22 mouse cellular contexts compared by ENCODE assay signal in the genomic region with DNA sequence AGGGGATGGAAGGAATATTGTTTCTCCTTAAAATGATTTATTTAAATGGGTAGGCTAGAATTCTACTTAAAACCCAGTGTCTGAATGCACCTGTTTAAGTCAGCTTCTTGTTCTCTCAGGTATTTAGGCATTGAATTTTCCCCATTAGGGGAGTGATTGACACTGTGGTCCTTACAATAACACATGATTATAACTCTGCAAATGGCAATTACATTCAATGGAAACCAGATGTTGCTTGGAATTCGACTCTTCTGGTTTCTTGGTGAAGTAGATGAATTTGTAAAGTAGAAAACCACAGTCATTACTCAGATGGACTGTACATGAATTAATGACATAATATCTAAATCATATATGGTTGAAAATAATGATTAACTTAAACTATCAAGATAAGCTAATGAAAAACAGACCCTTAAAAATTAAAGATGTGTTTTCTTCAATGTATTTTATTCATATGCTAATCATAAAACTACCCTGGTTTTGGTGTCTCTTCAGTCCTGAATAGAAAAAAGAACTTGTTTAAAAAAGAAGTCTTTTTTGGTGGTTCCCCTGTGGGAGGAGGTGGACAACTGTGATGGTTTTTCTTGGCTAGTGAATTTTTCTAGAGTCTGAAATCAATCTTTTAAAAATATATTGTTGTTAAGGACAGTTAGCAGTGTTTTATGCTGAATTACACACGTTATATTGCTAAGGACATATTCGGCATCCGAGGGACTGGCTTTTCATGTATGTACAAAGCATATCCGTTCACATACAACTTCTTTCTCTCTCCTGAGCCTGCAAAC.
DNase-seq lines count a peak whose midpoint lies in the region; ATAC-seq lines count a peak whose summit lies in the region.
"Had no signal": no experiment of that assay in that cellular context is flagged by ENCODE, and none has a peak within 500 bp of the region (broad histone marks: within the 10 kb centered on the region; RNA-seq: fewer than 3 reads in every experiment).

No protein-coding gene starts in this region.

- no peak for DNase-seq in frontal cortex, postnatal 10 days (ENCODE audit: low spot score in 2 of 2)
- DNase-seq in embryonic facial prominence, embryonic 14.5 days (ENCODE audit: low spot score): peak; percentile 83
- DNase-seq in layer of hippocampus, adult 11-12 months (ENCODE audit: low spot score): no peak
- DNase-seq in layer of hippocampus, adult 18-20 months (ENCODE audit: low spot score in 2 of 2): no peak
- DNase-seq in forebrain, embryonic 14.5 days (ENCODE audit: low spot score): no peak
- DNase-seq: cerebellum, adult 2 months; cerebellum, postnatal 36 days; heart, adult 2 months; retina, postnatal 1 day; thymus, postnatal 14 days had no signal

- ATAC-seq in frontal cortex, adult (ENCODE audit: low TSS enrichment): peak; percentile 67
- ATAC-seq in embryonic facial prominence, embryonic 14.5 days (ENCODE audit: low read depth): peak; percentile 12; the same call in 1 of the 2 replicates
- ATAC-seq in limb, embryonic 12.5 days (ENCODE audit: insufficient number of reproducible peaks, insufficient read depth, low FRiP score, low TSS enrichment, low read depth): no peak
- ATAC-seq in forebrain, embryonic 14.5 days: no peak
- ATAC-seq: intestine, embryonic 16.5 days had no signal

- H3K9ac ChIP-seq in embryonic facial prominence, embryonic 14.5 days (ENCODE audit: low read depth, low read length): no peak overlapping the region
- no peak overlapping the region for H3K9ac ChIP-seq in limb, embryonic 12.5 days (replicated peaks)
- H3K9ac ChIP-seq in forebrain, embryonic 14.5 days (ENCODE audit: low read length): no peak overlapping the region
- H3K9ac ChIP-seq: forebrain, embryonic 15.5 days; heart, embryonic 15.5 days; hindbrain, embryonic 15.5 days; kidney, embryonic 15.5 days; liver, embryonic 14.5 days; lung, embryonic 15.5 days had no signal

- H3K4me3 ChIP-seq in embryonic facial prominence, embryonic 14.5 days (ENCODE audit: low read depth, low read length): no peak overlapping the region
- H3K4me3 ChIP-seq in limb, embryonic 12.5 days (replicated peaks): no peak overlapping the region
- H3K4me3 ChIP-seq in forebrain, embryonic 14.5 days (ENCODE audit: low read depth, low read length): no peak overlapping the region
- H3K4me3 ChIP-seq: forebrain, embryonic 15.5 days; gastrocnemius, adult 2 months; heart, adult 2 months; heart, embryonic 15.5 days; hindbrain, embryonic 15.5 days; kidney, embryonic 15.5 days; lung, embryonic 15.5 days; midbrain, embryonic 10.5 days had no signal

- peak overlapping the region; percentile 66 for H3K27ac ChIP-seq in embryonic facial prominence, embryonic 14.5 days (replicated peaks; ENCODE audit: low read depth, low read length)
- peak overlapping the region; percentile 87 for H3K27ac ChIP-seq in limb, embryonic 12.5 days
- H3K27ac ChIP-seq in forebrain, embryonic 14.5 days (ENCODE audit: low read depth, low read length): no peak overlapping the region
- H3K27ac ChIP-seq: forebrain, embryonic 15.5 days; gastrocnemius, adult 2 months; heart, adult 2 months; heart, embryonic 15.5 days; hindbrain, embryonic 15.5 days; liver, embryonic 14.5 days; lung, embryonic 15.5 days; midbrain, embryonic 10.5 days had no signal

- no peaks in the 10 kb centered on the region for H3K9me3 ChIP-seq in embryonic facial prominence, embryonic 14.5 days (ENCODE audit: control insufficient read depth, low read length)
- H3K9me3 ChIP-seq in limb, embryonic 12.5 days: no peaks in the 10 kb centered on the region
- no peaks in the 10 kb centered on the region for H3K9me3 ChIP-seq in forebrain, embryonic 14.5 days (replicated peaks; ENCODE audit: control insufficient read depth, low read length)
- H3K9me3 ChIP-seq: forebrain, embryonic 15.5 days; heart, embryonic 15.5 days; hindbrain, embryonic 15.5 days; kidney, embryonic 15.5 days; lung, embryonic 15.5 days; midbrain, embryonic 10.5 days had no signal

- H3K4me1 ChIP-seq in embryonic facial prominence, embryonic 14.5 days (ENCODE audit: control insufficient read depth, insufficient read depth, low read length): peaks cover 32% of the 10 kb centered on the region
- H3K4me1 ChIP-seq in limb, embryonic 12.5 days (replicated peaks): peaks cover 46% of the 10 kb centered on the region
- no peaks in the 10 kb centered on the region for H3K4me1 ChIP-seq in forebrain, embryonic 14.5 days (ENCODE audit: control insufficient read depth, insufficient read depth, low read length)
- H3K4me1 ChIP-seq: forebrain, embryonic 15.5 days; heart, embryonic 15.5 days; hindbrain, embryonic 15.5 days; midbrain, embryonic 10.5 days had no signal

- H3K4me2 ChIP-seq in embryonic facial prominence, embryonic 14.5 days (ENCODE audit: low read depth, low read length): 0 out of 2 replicates have a peak overlapping the region, but pooled peaks have one; percentile 33
- H3K4me2 ChIP-seq in limb, embryonic 12.5 days: peak overlapping the region; percentile 30; the same call in 1 of the 2 replicates
- H3K4me2 ChIP-seq in forebrain, embryonic 14.5 days (ENCODE audit: low read length): no peak overlapping the region
- H3K4me2 ChIP-seq: forebrain, embryonic 15.5 days; heart, embryonic 15.5 days; hindbrain, embryonic 15.5 days had no signal

- H3K36me3 ChIP-seq in embryonic facial prominence, embryonic 14.5 days (ENCODE audit: control insufficient read depth, insufficient read depth, low read length): no peaks in the 10 kb centered on the region
- no peaks in the 10 kb centered on the region for H3K36me3 ChIP-seq in limb, embryonic 12.5 days
- H3K36me3 ChIP-seq in forebrain, embryonic 14.5 days (ENCODE audit: control insufficient read depth, insufficient read depth, low read length): no peaks in the 10 kb centered on the region
- H3K36me3 ChIP-seq: forebrain, embryonic 15.5 days; heart, embryonic 15.5 days; hindbrain, embryonic 15.5 days; kidney, embryonic 15.5 days; lung, embryonic 15.5 days; midbrain, embryonic 10.5 days had no signal

- no peaks in the 10 kb centered on the region for H3K27me3 ChIP-seq in embryonic facial prominence, embryonic 14.5 days (replicated peaks; ENCODE audit: control insufficient read depth, insufficient read depth, low read length)
- H3K27me3 ChIP-seq in limb, embryonic 12.5 days: no peaks in the 10 kb centered on the region
- H3K27me3 ChIP-seq in forebrain, embryonic 14.5 days (replicated peaks; ENCODE audit: control insufficient read depth, insufficient read depth, low read length): no peaks in the 10 kb centered on the region
- H3K27me3 ChIP-seq: CH12.LX; forebrain, embryonic 15.5 days; heart, embryonic 15.5 days; hindbrain, embryonic 15.5 days; kidney, embryonic 15.5 days; lung, embryonic 15.5 days had no signal

- 43% methylated on average over 5 of the region's 5 CpGs for WGBS in embryonic facial prominence, embryonic 14.5 days
- WGBS in limb, embryonic 12.5 days: 46% methylated on average over 5 of the region's 5 CpGs
- WGBS in forebrain, embryonic 14.5 days: 77% methylated on average over 5 of the region's 5 CpGs

Comparison
In these comparisons a context has a peak if more than half of its experiments do, and no peak if none do; other contexts are left out.
1. ATAC-seq: peak in frontal cortex, adult (single experiment) and embryonic facial prominence, embryonic 14.5 days (single experiment); none in limb, embryonic 12.5 days (single experiment) and forebrain, embryonic 14.5 days (single experiment).